ENCODE assay signal across 14 mouse cellular contexts in genomic region chr9:61033593-61033992, GRCm38 (mm10).
DNase-seq lines count a peak whose midpoint lies in the region; ATAC-seq and TF ChIP-seq lines count a peak whose summit lies in the region.
"Had no signal": no experiment of that assay in that cellular context is flagged by ENCODE, and none has a peak within 500 bp of the region (broad histone marks: within the 10 kb centered on the region; RNA-seq: fewer than 3 reads in every experiment).

No protein-coding gene starts in this region.

- peaks cover 46% of the 10 kb centered on the region for H3K4me1 ChIP-seq in hindbrain, embryonic 10.5 days (replicated peaks)
- peaks cover 11% of the 10 kb centered on the region; the same call in 1 of the 2 replicates for H3K4me1 ChIP-seq in hindbrain, postnatal 0 days (ENCODE audit: insufficient read depth, low read length)
- H3K4me1 ChIP-seq in lung, embryonic 14.5 days (ENCODE audit: insufficient read depth), result peaks cover 8% of the 10 kb centered on the region
- peaks cover 25% of the 10 kb centered on the region for H3K4me1 ChIP-seq in intestine, embryonic 14.5 days (replicated peaks; ENCODE audit: control insufficient read depth, insufficient read depth, low read length)

- H3K27me3 ChIP-seq in hindbrain, embryonic 10.5 days (ENCODE audit: insufficient read depth, poor library complexity, severe bottlenecking), result peaks cover 42% of the 10 kb centered on the region
- no peaks in the 10 kb centered on the region for H3K27me3 ChIP-seq in hindbrain, postnatal 0 days (ENCODE audit: insufficient read depth, low read length)
- H3K27me3 ChIP-seq in lung, embryonic 14.5 days (ENCODE audit: insufficient read depth, low read length), result no peaks in the 10 kb centered on the region
- H3K27me3 ChIP-seq in intestine, embryonic 14.5 days (replicated peaks; ENCODE audit: control insufficient read depth, insufficient read depth, low read length), result no peaks in the 10 kb centered on the region

- no peak overlapping the region for H3K4me3 ChIP-seq in hindbrain, embryonic 10.5 days
- no peak overlapping the region for H3K4me3 ChIP-seq in hindbrain, postnatal 0 days (ENCODE audit: low read length)
- H3K4me3 ChIP-seq in lung, embryonic 14.5 days (ENCODE audit: low read depth, low read length), result no peak overlapping the region
- H3K4me3 ChIP-seq in intestine, embryonic 14.5 days (ENCODE audit: low read depth, low read length), result no peak overlapping the region
- H3K4me3 ChIP-seq: neural tube, embryonic 13.5 days had no signal

- H3K9me3 ChIP-seq in hindbrain, embryonic 10.5 days, result no peaks in the 10 kb centered on the region
- H3K9me3 ChIP-seq in hindbrain, postnatal 0 days (ENCODE audit: low read length), result no peaks in the 10 kb centered on the region
- no peaks in the 10 kb centered on the region for H3K9me3 ChIP-seq in lung, embryonic 14.5 days (ENCODE audit: low read depth, low read length)
- no peaks in the 10 kb centered on the region for H3K9me3 ChIP-seq in intestine, embryonic 14.5 days (ENCODE audit: control insufficient read depth, low read length)
- H3K9me3 ChIP-seq: neural tube, embryonic 13.5 days had no signal

- no peak overlapping the region for H3K9ac ChIP-seq in hindbrain, postnatal 0 days (replicated peaks; ENCODE audit: low read length)
- no peak overlapping the region for H3K9ac ChIP-seq in lung, embryonic 14.5 days
- H3K9ac ChIP-seq in intestine, embryonic 14.5 days (ENCODE audit: low read length), result no peak overlapping the region
- H3K9ac ChIP-seq: liver, embryonic 14.5 days; neural tube, embryonic 13.5 days had no signal

- no peaks in the 10 kb centered on the region for H3K36me3 ChIP-seq in hindbrain, embryonic 10.5 days
- no peaks in the 10 kb centered on the region for H3K36me3 ChIP-seq in hindbrain, postnatal 0 days (ENCODE audit: insufficient read depth, low read length)
- H3K36me3 ChIP-seq in lung, embryonic 14.5 days (ENCODE audit: insufficient read depth), result no peaks in the 10 kb centered on the region
- H3K36me3 ChIP-seq in intestine, embryonic 14.5 days (ENCODE audit: control insufficient read depth, insufficient read depth, low read length), result no peaks in the 10 kb centered on the region
- H3K36me3 ChIP-seq: neural tube, embryonic 13.5 days had no signal

- TF ChIP-seq CTCF in hindbrain, postnatal 0 days (IDR thresholded peaks at IDR 0.05; ENCODE audit: low read depth), result no peak
- no peak for TF ChIP-seq CTCF in lung, embryonic 14.5 days (IDR thresholded peaks at IDR 0.05; ENCODE audit: low read depth)

- WGBS in hindbrain, embryonic 10.5 days, result 79% methylated on average over 9 of the region's 9 CpGs
- WGBS in hindbrain, postnatal 0 days, result 69% methylated on average over 9 of the region's 9 CpGs
- WGBS in lung, embryonic 14.5 days, result 39% methylated on average over 9 of the region's 9 CpGs
- WGBS in intestine, embryonic 14.5 days, result 28% methylated on average over 9 of the region's 9 CpGs

- ATAC-seq in hindbrain, postnatal 0 days, result no peak
- peak; percentile 78 for ATAC-seq in lung, embryonic 14.5 days (ENCODE audit: insufficient read depth)
- ATAC-seq in intestine, embryonic 14.5 days (replicated peaks; ENCODE audit: low FRiP score, low TSS enrichment, low read depth), result peak; percentile 80
- no peak for ATAC-seq in megakaryocyte progenitor cell, adult 5-6 weeks (replicated peaks; ENCODE audit: poor library complexity)

- H3K4me2 ChIP-seq in hindbrain, postnatal 0 days (ENCODE audit: low read depth, low read length), result no peak overlapping the region
- H3K4me2 ChIP-seq in lung, embryonic 14.5 days, result no peak overlapping the region
- H3K4me2 ChIP-seq in intestine, embryonic 14.5 days (ENCODE audit: low read length), result peak overlapping the region; percentile 20; the same call in 1 of the 2 replicates
- H3K4me2 ChIP-seq: neural tube, embryonic 13.5 days had no signal

- H3K27ac ChIP-seq in hindbrain, embryonic 10.5 days, result 0 out of 2 replicates have a peak overlapping the region, but pooled peaks have one; percentile 23
- H3K27ac ChIP-seq in hindbrain, postnatal 0 days, result no peak overlapping the region
- peak overlapping the region; percentile 51; the same call in 1 of the 2 replicates for H3K27ac ChIP-seq in lung, embryonic 14.5 days (ENCODE audit: low read depth)
- peak overlapping the region; percentile 51 for H3K27ac ChIP-seq in intestine, embryonic 14.5 days (ENCODE audit: low read depth)
- H3K27ac ChIP-seq: liver, embryonic 14.5 days had no signal

- DNase-seq in hindbrain, embryonic 10.5 days (ENCODE audit: low spot score), result no peak
- DNase-seq in hindbrain, postnatal 0 days (ENCODE audit: low spot score), result no peak
- DNase-seq in lung, embryonic 14.5 days, result peak; percentile 88
- no peak for DNase-seq in lung, postnatal 14 days
- DNase-seq in intestine, embryonic 14.5 days (ENCODE audit: low spot score), result no peak
- DNase-seq in skeletal muscle tissue, adult 2 months (ENCODE audit: low read depth, low spot score), result peak; percentile 27
- DNase-seq: adrenal gland, postnatal 14 days; heart, adult 18-20 months; heart, postnatal 36 days; layer of hippocampus, adult 9-11 months; spleen, adult 18-20 months had no signal

Comparison
In these comparisons a context has a peak if more than half of its experiments do, and no peak if none do; other contexts are left out.
1. DNase-seq: peak in lung, embryonic 14.5 days (single experiment) and skeletal muscle tissue, adult 2 months (single experiment); none in hindbrain, embryonic 10.5 days (single experiment), hindbrain, postnatal 0 days (single experiment), lung, postnatal 14 days (single experiment) and intestine, embryonic 14.5 days (single experiment).
2. ATAC-seq: peak in lung, embryonic 14.5 days (single experiment) and intestine, embryonic 14.5 days (single experiment); none in hindbrain, postnatal 0 days (single experiment) and megakaryocyte progenitor cell, adult 5-6 weeks (single experiment).